In genomic region chr3:88686734-88687611, GRCm38 (mm10) we compare ENCODE assay signal across 8 mouse cellular contexts. TPM values are rescaled to one million over a fixed set of nuclear protein-coding genes. Genes with fewer than 3 reads are reported as not detected.
DNase-seq lines count a peak whose midpoint lies in the region; ATAC-seq and TF ChIP-seq lines count a peak whose summit lies in the region.
"Had no signal": no experiment of that assay in that cellular context is flagged by ENCODE, and none has a peak within 500 bp of the region (broad histone marks: within the 10 kb centered on the region; RNA-seq: fewer than 3 reads in every experiment).

No protein-coding gene starts in this region.

- no peak for TF ChIP-seq CTCF in lung, embryonic 14.5 days (IDR thresholded peaks at IDR 0.05; ENCODE audit: low read depth)
- TF ChIP-seq CTCF in cortical plate, adult 2 months (IDR thresholded peaks at IDR 0.05; ENCODE audit: extremely low read depth, insufficient read depth, low read length), result no peak
- TF ChIP-seq CTCF in hindbrain, postnatal 0 days (IDR thresholded peaks at IDR 0.05; ENCODE audit: low read depth), result no peak

- WGBS in lung, embryonic 14.5 days, result 15% methylated on average over 13 of the region's 13 CpGs
- WGBS in hindbrain, postnatal 0 days, result 45% methylated on average over 13 of the region's 13 CpGs

- peak overlapping the region; percentile 98 for H3K9ac ChIP-seq in lung, embryonic 14.5 days
- H3K9ac ChIP-seq in hindbrain, postnatal 0 days (replicated peaks; ENCODE audit: low read length), result peak overlapping the region; percentile 97

- H3K36me3 ChIP-seq in lung, embryonic 14.5 days (ENCODE audit: insufficient read depth), result peaks cover 49% of the 10 kb centered on the region
- H3K36me3 ChIP-seq in hindbrain, postnatal 0 days (ENCODE audit: insufficient read depth, low read length), result peaks cover 22% of the 10 kb centered on the region

- H3K27me3 ChIP-seq in lung, embryonic 14.5 days (ENCODE audit: insufficient read depth, low read length), result no peaks in the 10 kb centered on the region
- H3K27me3 ChIP-seq in hindbrain, postnatal 0 days (ENCODE audit: insufficient read depth, low read length), result no peaks in the 10 kb centered on the region

- H3K4me2 ChIP-seq in lung, embryonic 14.5 days, result peak overlapping the region; percentile 88
- H3K4me2 ChIP-seq in hindbrain, postnatal 0 days (ENCODE audit: low read depth, low read length), result peak overlapping the region; percentile 88

- H3K4me3 ChIP-seq in lung, embryonic 14.5 days (ENCODE audit: low read depth, low read length), result peak overlapping the region; percentile 99
- peak overlapping the region; percentile 88 for H3K4me3 ChIP-seq in cortical plate, adult 2 months (ENCODE audit: insufficient read depth, low read length)
- peak overlapping the region; percentile 95 for H3K4me3 ChIP-seq in hindbrain, postnatal 0 days (ENCODE audit: low read length)

- TF ChIP-seq POLR2A in cortical plate, adult 2 months (IDR thresholded peaks at IDR 0.05; ENCODE audit: extremely low read depth, insufficient read depth, low read length), result no peak

- H3K4me1 ChIP-seq in lung, embryonic 14.5 days (ENCODE audit: insufficient read depth), result peaks cover 6% of the 10 kb centered on the region
- peaks cover 6% of the 10 kb centered on the region; the same call in 1 of the 2 replicates for H3K4me1 ChIP-seq in cortical plate, adult 2 months (ENCODE audit: control insufficient read depth, insufficient read depth, low read length)
- H3K4me1 ChIP-seq in hindbrain, postnatal 0 days (ENCODE audit: insufficient read depth, low read length), result peaks cover 9% of the 10 kb centered on the region; the same call in 1 of the 2 replicates

- DNase-seq in lung, embryonic 14.5 days, result peak; percentile 11
- no peak for DNase-seq in lung, postnatal 14 days
- DNase-seq in hindbrain, postnatal 0 days (ENCODE audit: low spot score), result no peak
- peak; percentile 29 for DNase-seq in naive thymus-derived CD4-positive, alpha-beta T cell, adult 2 months (ENCODE audit: low read depth)
- no peak for DNase-seq in spleen, postnatal 14 days (ENCODE audit: low spot score in 2 of 2)

- no peaks in the 10 kb centered on the region for H3K9me3 ChIP-seq in lung, embryonic 14.5 days (ENCODE audit: low read depth, low read length)
- H3K9me3 ChIP-seq in hindbrain, postnatal 0 days (ENCODE audit: low read length), result no peaks in the 10 kb centered on the region

- ATAC-seq in lung, embryonic 14.5 days (ENCODE audit: insufficient read depth), result no peak
- ATAC-seq in hindbrain, postnatal 0 days, result no peak
- no peak for ATAC-seq in monocyte, adult 5-6 weeks (replicated peaks; ENCODE audit: insufficient number of reproducible peaks, low FRiP score, low TSS enrichment, poor library complexity, severe bottlenecking)

- H3K27ac ChIP-seq in lung, embryonic 14.5 days (ENCODE audit: low read depth), result peak overlapping the region; percentile 98; the same call in 1 of the 2 replicates
- H3K27ac ChIP-seq in cortical plate, adult 2 months (ENCODE audit: insufficient read depth, low read length), result 0 out of 2 replicates have a peak overlapping the region, but pooled peaks have one; percentile 82
- H3K27ac ChIP-seq in hindbrain, postnatal 0 days, result peak overlapping the region; percentile 99; the same call in 1 of the 2 replicates

RNA-seq across cellular contexts. Expression of gene Khdc4, which starts 1.4 kb away (rescaled TPM):
- polyA plus RNA-seq in lung, embryonic 14.5 days (2014; fragmentation: Nextera tagmentation; extraction: Ambion mirVana), result 89.2 and 100 TPM in 2 replicates
- 70.5 and 75.6 TPM in 2 replicates for polyA plus RNA-seq in cortical plate, adult 2 months (2012; rRNA removed)
- total RNA-seq in hindbrain, postnatal 0 days (2014; rRNA removed), result 57.9 and 74.4 TPM in 2 replicates
- polyA plus RNA-seq in hindbrain, postnatal 0 days (2015; fragmentation: Nextera tagmentation; extraction: Ambion mirVana), result 66.1 and 70.7 TPM in 2 replicates
- total RNA-seq in monocyte, adult 5-6 weeks (2017), result 82.8 to 120 TPM (median 89.3 TPM) in 3 replicates

RNA-seq across cellular contexts. Expression of gene Rit1, which starts 29.7 kb away (rescaled TPM):
- 56.9 and 58.4 TPM in 2 replicates for polyA plus RNA-seq in lung, embryonic 14.5 days (2014; fragmentation: Nextera tagmentation; extraction: Ambion mirVana)
- 58.7 and 63.6 TPM in 2 replicates for polyA plus RNA-seq in cortical plate, adult 2 months (2012; rRNA removed)
- total RNA-seq in hindbrain, postnatal 0 days (2014; rRNA removed), result 55.6 and 76.7 TPM in 2 replicates
- 68.7 and 69.3 TPM in 2 replicates for polyA plus RNA-seq in hindbrain, postnatal 0 days (2015; fragmentation: Nextera tagmentation; extraction: Ambion mirVana)
- 49.6 to 61.6 TPM (median 59.0 TPM) in 3 replicates for total RNA-seq in monocyte, adult 5-6 weeks (2017)

RNA-seq across cellular contexts. Expression of gene Rxfp4, which starts 34.0 kb away (rescaled TPM):
- not detected in 2 replicates for polyA plus RNA-seq in lung, embryonic 14.5 days (2014; fragmentation: Nextera tagmentation; extraction: Ambion mirVana)
- not detected in 2 replicates for polyA plus RNA-seq in cortical plate, adult 2 months (2012; rRNA removed)
- not detected in 2 replicates for total RNA-seq in hindbrain, postnatal 0 days (2014; rRNA removed)
- polyA plus RNA-seq in hindbrain, postnatal 0 days (2015; fragmentation: Nextera tagmentation; extraction: Ambion mirVana), result not detected in 2 replicates
- not detected in 3 replicates for total RNA-seq in monocyte, adult 5-6 weeks (2017)
- total RNA-seq: hematopoietic stem cell, adult 5-6 weeks had no signal

Comparison
In these comparisons a context has a peak if more than half of its experiments do, and no peak if none do; other contexts are left out.
1. DNase-seq: peak in lung, embryonic 14.5 days (single experiment) and naive thymus-derived CD4-positive, alpha-beta T cell, adult 2 months (single experiment); none in lung, postnatal 14 days (single experiment), hindbrain, postnatal 0 days (single experiment) and spleen, postnatal 14 days (0 of 2).
2. Peak in every context shown above with its lines, with median percentiles within 50 percentile points of each other: H3K27ac ChIP-seq and H3K4me3 ChIP-seq.